19 mouse cellular contexts compared by ENCODE assay signal in the genomic region with DNA sequence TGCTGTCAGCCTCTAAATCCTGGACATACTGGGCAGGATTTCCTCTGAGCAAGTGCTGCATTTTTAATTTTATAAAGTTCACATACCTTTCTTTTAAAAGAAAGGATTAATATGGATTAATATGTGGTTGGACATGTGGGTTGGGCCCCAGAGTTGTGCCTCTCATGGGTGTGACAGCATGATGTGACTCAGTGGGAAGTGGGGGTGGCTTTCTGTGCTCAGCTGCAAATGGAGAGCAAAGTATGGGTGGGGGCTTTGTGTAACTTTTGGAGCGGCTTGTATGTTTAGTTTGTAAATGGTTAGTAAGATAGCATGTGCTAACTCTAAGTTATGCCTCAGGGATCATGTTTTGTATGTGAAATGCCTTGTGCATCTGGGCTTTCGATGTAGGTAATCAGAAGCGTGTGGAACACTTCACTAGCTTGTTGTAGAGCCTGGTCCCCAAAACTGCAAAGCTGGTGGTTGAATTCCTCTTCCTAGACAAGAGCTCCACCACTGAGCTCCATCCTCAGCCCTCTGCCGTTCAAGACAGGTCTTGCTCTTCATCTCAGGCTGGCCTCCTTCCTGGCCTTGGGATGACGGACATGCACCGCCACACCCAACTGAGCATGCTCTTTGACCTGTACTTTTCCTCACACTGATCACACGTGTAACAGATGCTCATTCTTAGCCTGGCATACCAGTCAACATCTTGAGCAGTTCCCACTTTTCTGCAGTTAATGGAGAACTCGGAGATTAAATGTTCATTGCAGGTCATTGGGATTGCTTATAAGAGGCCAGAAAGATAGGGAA. TPM values are rescaled to one million over a fixed set of nuclear protein-coding genes. Genes with fewer than 3 reads are reported as not detected.
DNase-seq lines count a peak whose midpoint lies in the region; ATAC-seq and TF ChIP-seq lines count a peak whose summit lies in the region.
"Had no signal": no experiment of that assay in that cellular context is flagged by ENCODE, and none has a peak within 500 bp of the region (broad histone marks: within the 10 kb centered on the region; RNA-seq: fewer than 3 reads in every experiment).

No protein-coding gene starts in this region.

- H3K9me3 ChIP-seq in kidney, embryonic 15.5 days (replicated peaks): no peaks in the 10 kb centered on the region
- H3K9me3 ChIP-seq: embryonic facial prominence, embryonic 12.5 days; hindbrain, embryonic 13.5 days; limb, embryonic 15.5 days; neural tube, embryonic 13.5 days had no signal

- no peak for TF ChIP-seq POLR2A in myocyte (IDR thresholded peaks at IDR 0.05; ENCODE audit: insufficient read length, low read depth)

- H3K9ac ChIP-seq in kidney, embryonic 15.5 days: no peak overlapping the region
- H3K9ac ChIP-seq: embryonic facial prominence, embryonic 12.5 days; hindbrain, embryonic 13.5 days; limb, embryonic 15.5 days; neural tube, embryonic 13.5 days had no signal

- 71% methylated on average over 8 of the region's 8 CpGs for WGBS in kidney, embryonic 15.5 days

- intact Hi-C loops in left cerebral cortex, adult 2 months (cut with DNase I): no loop called here

- no peaks in the 10 kb centered on the region for H3K27me3 ChIP-seq in kidney, embryonic 15.5 days
- no peaks in the 10 kb centered on the region for H3K27me3 ChIP-seq in myocyte (ENCODE audit: control insufficient read depth, insufficient read depth, insufficient read length)
- H3K27me3 ChIP-seq: embryonic facial prominence, embryonic 12.5 days; hindbrain, embryonic 13.5 days; limb, embryonic 15.5 days; neural tube, embryonic 13.5 days had no signal

- no peak overlapping the region for H3K27ac ChIP-seq in kidney, embryonic 15.5 days
- no peak overlapping the region for H3K27ac ChIP-seq in left cerebral cortex, adult 2 months
- H3K27ac ChIP-seq: embryonic facial prominence, embryonic 12.5 days; hindbrain, embryonic 13.5 days; limb, embryonic 15.5 days; neural tube, embryonic 13.5 days had no signal

- DNase-seq in 3T3-L1 (ENCODE audit: low read depth, low spot score) (peak; percentile 25), ZHBTc4 (ENCODE audit: low read depth, low spot score) (peak; percentile 30)
- no peak for DNase-seq in left cerebral cortex, adult 2 months (ENCODE audit: extremely low spot score in 1 of 2, low spot score in 2 of 2)
- DNase-seq in layer of hippocampus, adult 8-10 months (ENCODE audit: low spot score in 2 of 2): no peak
- no peak for DNase-seq in heart, adult 9 months (ENCODE audit: low spot score in 2 of 2)
- DNase-seq: adrenal gland, adult 8-10 months; cerebellum, adult 2 months; gastrocnemius, postnatal 10 days; heart, postnatal 10 days; lung, adult 2 months; lung, postnatal 36 days; right cerebral cortex, postnatal 14 days; thymus, postnatal 4 days had no signal

- no peak overlapping the region for H3K4me2 ChIP-seq in kidney, embryonic 15.5 days
- H3K4me2 ChIP-seq in myocyte (ENCODE audit: low read depth): peak overlapping the region; percentile 44
- H3K4me2 ChIP-seq: embryonic facial prominence, embryonic 12.5 days; hindbrain, embryonic 13.5 days; limb, embryonic 15.5 days; neural tube, embryonic 13.5 days had no signal

- ATAC-seq in kidney, embryonic 15.5 days (replicated peaks; ENCODE audit: low FRiP score): peak; percentile 74; the same call in 1 of the 2 replicates

- H3ac ChIP-seq in myocyte (ENCODE audit: control insufficient read depth, insufficient read length): no peak overlapping the region

- no peak for TF ChIP-seq CTCF in left cerebral cortex, adult 2 months (IDR thresholded peaks at IDR 0.05)

- no peaks in the 10 kb centered on the region for H3K36me3 ChIP-seq in kidney, embryonic 15.5 days
- no peaks in the 10 kb centered on the region for H3K36me3 ChIP-seq in myocyte (ENCODE audit: control insufficient read depth, insufficient read depth)
- H3K36me3 ChIP-seq: embryonic facial prominence, embryonic 12.5 days; hindbrain, embryonic 13.5 days; limb, embryonic 15.5 days; neural tube, embryonic 13.5 days had no signal

- H3K4me3 ChIP-seq in kidney, embryonic 15.5 days (replicated peaks): no peak overlapping the region
- H3K4me3 ChIP-seq in myocyte: no peak overlapping the region
- H3K4me3 ChIP-seq in left cerebral cortex, adult 2 months: no peak overlapping the region
- H3K4me3 ChIP-seq: embryonic facial prominence, embryonic 12.5 days; hindbrain, embryonic 13.5 days; limb, embryonic 15.5 days; neural tube, embryonic 13.5 days had no signal

- 0 out of 2 replicates have a peak, but pooled peaks cover 5% of the 10 kb centered on the region for H3K4me1 ChIP-seq in kidney, embryonic 15.5 days
- H3K4me1 ChIP-seq: limb, embryonic 15.5 days had no signal

- peaks cover 50% of the 10 kb centered on the region for H3K79me2 ChIP-seq in myocyte (ENCODE audit: control insufficient read depth, insufficient read depth)

TF ChIP-seq in myocyte, 11 proteins besides CTCF, POLR2A, EP300 and RAD21:
- TF ChIP-seq MYOD1 (IDR thresholded peaks at IDR 0.05; ENCODE audit: control insufficient read depth in 1 of 3, insufficient read length in 2 of 3, low read depth in 2 of 3) (no peak), USF1 (IDR thresholded peaks at IDR 0.05; ENCODE audit: low read depth) (no peak), TCF3 (IDR thresholded peaks at IDR 0.05; ENCODE audit: insufficient read length, low read depth) (no peak), MYOG (IDR thresholded peaks at IDR 0.05; ENCODE audit: control insufficient read depth in 1 of 3, insufficient read depth in 1 of 3, insufficient read length in 2 of 3, low read depth in 2 of 3) (no peak), SRF (IDR thresholded peaks at IDR 0.05; ENCODE audit: control insufficient read depth, insufficient read length, low read depth) (no peak), CEBPB (IDR thresholded peaks at IDR 0.05; ENCODE audit: insufficient read depth, poor library complexity, severe bottlenecking) (no peak), POLR2AphosphoS2 (IDR thresholded peaks at IDR 0.05; ENCODE audit: insufficient read length, low read depth) (no peak), TCF12 (IDR thresholded peaks at IDR 0.05; ENCODE audit: insufficient read depth, poor library complexity, severe bottlenecking) (no peak), E2F4 (IDR thresholded peaks at IDR 0.05; ENCODE audit: insufficient read depth) (no peak), MAX (IDR thresholded peaks at IDR 0.05; ENCODE audit: low read depth) (no peak), REST (IDR thresholded peaks at IDR 0.05; ENCODE audit: insufficient read depth, insufficient read length) (no peak)

RNA-seq across cellular contexts. Expression of a gene that starts 24.0 kb away (rescaled TPM):
- polyA plus RNA-seq in kidney, embryonic 15.5 days (2015; fragmentation: Nextera tagmentation; extraction: Ambion mirVana): 16.1 and 19.3 TPM in 2 replicates
- 11.1 TPM for polyA plus RNA-seq in myocyte (2012; fragmentation: generic; extraction: Trizol)
- total RNA-seq in left cerebral cortex, adult 2 months (2021): 10 to 100 TPM; 92.8 to 98.0 TPM
- 100 to 1,000 TPM; 120 to 148 (median 124) TPM for total RNA-seq in layer of hippocampus, adult 8-10 months (2022)

Comparison
In these comparisons a context has a peak if more than half of its experiments do, and no peak if none do; other contexts are left out.
1. DNase-seq: peak in 3T3-L1 (single experiment) and ZHBTc4 (single experiment); none in left cerebral cortex, adult 2 months (0 of 2), layer of hippocampus, adult 8-10 months (0 of 2) and heart, adult 9 months (0 of 2).